ENCODE assay signal across 13 mouse cellular contexts in the genomic region with DNA sequence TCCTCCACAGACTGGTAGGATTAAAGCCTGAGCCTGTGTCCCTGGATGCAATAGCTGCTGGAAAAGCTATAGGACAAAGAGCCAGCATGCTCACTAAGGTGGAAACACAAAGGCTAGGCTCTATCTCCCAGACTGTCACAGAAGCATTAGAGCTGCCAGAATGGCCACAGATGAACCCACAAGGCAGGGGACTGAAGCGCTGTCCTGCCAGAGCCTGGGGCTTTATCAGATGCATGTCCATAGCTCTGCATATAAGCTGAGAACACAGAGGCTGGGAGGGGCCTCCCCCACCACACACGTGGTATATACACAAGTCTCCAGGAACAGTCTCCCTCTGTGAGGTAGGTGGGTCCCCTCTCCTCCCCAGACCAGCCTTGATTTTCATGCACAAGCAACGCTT.
DNase-seq lines count a peak whose midpoint lies in the region; ATAC-seq and TF ChIP-seq lines count a peak whose summit lies in the region.
"Had no signal": no experiment of that assay in that cellular context is flagged by ENCODE, and none has a peak within 500 bp of the region (broad histone marks: within the 10 kb centered on the region; RNA-seq: fewer than 3 reads in every experiment).

No protein-coding gene starts in this region.

- H3K4me1 ChIP-seq in forebrain, embryonic 13.5 days: peaks cover 52% of the 10 kb centered on the region
- H3K4me1 ChIP-seq in midbrain, embryonic 10.5 days: peaks cover 70% of the 10 kb centered on the region

- H3K4me2 ChIP-seq in forebrain, embryonic 13.5 days: peak overlapping the region; percentile 49; the same call in 1 of the 2 replicates
- H3K4me2 ChIP-seq: liver, embryonic 13.5 days had no signal

- peak overlapping the region; percentile 28; the same call in 1 of the 2 replicates for H3K27ac ChIP-seq in layer of hippocampus, adult 2 months
- H3K27ac ChIP-seq in forebrain, embryonic 13.5 days: peak overlapping the region; percentile 99
- H3K27ac ChIP-seq in midbrain, embryonic 10.5 days (replicated peaks): peak overlapping the region; percentile 90
- H3K27ac ChIP-seq: liver, embryonic 13.5 days had no signal

- WGBS in forebrain, embryonic 13.5 days: 9% methylated on average over 3 of the region's 3 CpGs
- WGBS in midbrain, embryonic 10.5 days: 35% methylated on average over 3 of the region's 3 CpGs

- peak overlapping the region; percentile 40 for H3K9ac ChIP-seq in forebrain, embryonic 13.5 days
- H3K9ac ChIP-seq: liver, embryonic 13.5 days had no signal

- H3K9me3 ChIP-seq in forebrain, embryonic 13.5 days (replicated peaks): no peaks in the 10 kb centered on the region
- H3K9me3 ChIP-seq in midbrain, embryonic 10.5 days (replicated peaks): no peaks in the 10 kb centered on the region
- H3K9me3 ChIP-seq: liver, embryonic 13.5 days had no signal

- no peak for DNase-seq in layer of hippocampus, adult 2 months (ENCODE audit: low spot score in 2 of 2)
- no peak for DNase-seq in layer of hippocampus, adult 8-10 months (ENCODE audit: low spot score in 2 of 2)
- DNase-seq in midbrain, embryonic 10.5 days (ENCODE audit: low spot score): peak; percentile 51
- DNase-seq in retina, embryonic 14.5 days (ENCODE audit: low spot score): peak; percentile 70
- no peak for DNase-seq in ovary, postnatal 36 days (ENCODE audit: low spot score)
- DNase-seq in left cerebral cortex, adult 9 months (ENCODE audit: low spot score in 2 of 2): no peak
- no peak for DNase-seq in lung, postnatal 36 days
- DNase-seq: adrenal gland, postnatal 36 days; heart, adult 18-20 months; liver, embryonic 13.5 days; thymus, postnatal 4 days had no signal

- no peak for TF ChIP-seq CTCF in layer of hippocampus, adult 2 months (conservative IDR thresholded peaks at IDR 0.05)

- H3K27me3 ChIP-seq in forebrain, embryonic 13.5 days: no peaks in the 10 kb centered on the region
- no peaks in the 10 kb centered on the region for H3K27me3 ChIP-seq in midbrain, embryonic 10.5 days (ENCODE audit: low read depth, poor library complexity, severe bottlenecking)
- H3K27me3 ChIP-seq: liver, embryonic 13.5 days had no signal

- H3K4me3 ChIP-seq in layer of hippocampus, adult 2 months: no peak overlapping the region
- no peak overlapping the region for H3K4me3 ChIP-seq in forebrain, embryonic 13.5 days
- H3K4me3 ChIP-seq in midbrain, embryonic 10.5 days: no peak overlapping the region
- H3K4me3 ChIP-seq: liver, embryonic 13.5 days had no signal

- ATAC-seq in forebrain, embryonic 13.5 days: peak; percentile 20
- ATAC-seq: CD4-positive, CD25-positive, alpha-beta regulatory T cell, adult 4 months had no signal

- no peaks in the 10 kb centered on the region for H3K36me3 ChIP-seq in forebrain, embryonic 13.5 days (ENCODE audit: poor library complexity, severe bottlenecking)
- H3K36me3 ChIP-seq in midbrain, embryonic 10.5 days: no peaks in the 10 kb centered on the region
- H3K36me3 ChIP-seq: liver, embryonic 13.5 days had no signal

Comparison
In these comparisons a context has a peak if more than half of its experiments do, and no peak if none do; other contexts are left out.
1. DNase-seq: peak in midbrain, embryonic 10.5 days (single experiment) and retina, embryonic 14.5 days (single experiment); none in layer of hippocampus, adult 2 months (0 of 2), layer of hippocampus, adult 8-10 months (0 of 2), ovary, postnatal 36 days (single experiment), left cerebral cortex, adult 9 months (0 of 2) and lung, postnatal 36 days (single experiment).
2. H3K27ac ChIP-seq: peak in every context shown above with its lines; median percentile 99 in forebrain, embryonic 13.5 days; 90 in midbrain, embryonic 10.5 days; 28 in layer of hippocampus, adult 2 months.